Mouse (Mus musculus) adrenal gland (tissue): ENCODE results near the gene Tigd2.
"Not testable (repeated sequence)": the region's sequence is repeated elsewhere in the genome, so short reads cannot be mapped to it uniquely, and the experiment has no call there.

Experiments
- intact Hi-C: fragments of 180-260 bp; cut with DNase I; formaldehyde crosslinking; loops from one replicate; pipeline ENCODE4 v1.15.1; 2025
- long read RNA-seq, 2 experiments: library from polyadenylated mRNA; unstranded; transcript quantifications; one replicate each; pipeline ENCODE4 v2.0.0; 2020; ENCODE audit warnings: borderline replicate concordance in 1 of 2; ENCODE audit not compliant: insufficient replicate concordance in 1 of 2

Tigd2 gene
- long read RNA-seq, experiment 1, transcript Tigd2-201 (2 exons, 3,007 nt), result major isoform, 23 of 31 reads
- long read RNA-seq, experiment 1, partial matches to known transcripts, result 0 of 31 reads
- long read RNA-seq, experiment 1, other reads (novel, unspliced or antisense), result 8 of 31 reads
- long read RNA-seq, experiment 2, transcript Tigd2-201 (2 exons, 3,007 nt), result major isoform, 10 of 14 reads
- long read RNA-seq, experiment 2, partial matches to known transcripts, result 0 of 14 reads
- long read RNA-seq, experiment 2, other reads (novel, unspliced or antisense), result 4 of 14 reads

DNA sequence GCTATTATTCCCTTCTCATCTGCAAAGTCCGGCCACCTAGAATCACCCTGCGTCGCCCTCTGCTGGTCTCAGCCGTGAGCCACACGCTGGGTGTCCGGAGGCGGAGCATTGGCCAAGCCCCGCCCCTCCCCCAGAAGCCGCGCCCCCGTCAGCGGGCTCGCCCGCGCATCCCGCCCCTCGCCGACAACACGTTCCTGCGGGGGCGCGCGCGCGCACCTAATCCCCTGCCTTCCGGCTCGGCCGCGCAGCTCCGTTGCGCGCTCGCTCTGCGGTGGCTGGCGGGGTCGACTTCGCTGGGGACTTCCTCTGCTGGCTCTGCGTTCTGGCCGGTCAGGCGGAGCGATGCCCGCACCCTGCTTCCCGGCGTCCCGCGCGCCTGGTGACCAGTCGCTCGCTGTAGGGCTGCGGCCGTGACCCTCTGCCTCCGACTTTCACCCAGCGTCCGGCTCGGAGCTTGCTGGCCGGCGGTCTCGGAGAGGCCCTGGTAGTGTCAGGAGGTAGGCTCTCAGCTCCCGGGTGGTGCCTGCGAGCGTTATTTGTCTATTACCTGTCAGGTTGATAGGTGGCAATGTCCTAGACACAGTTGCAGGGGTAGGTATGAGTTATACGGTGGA lies at the start of gene Tigd2:
TSS of gene Tigd2 (plus strand) at position 186 of the 614 bp plus-strand sequence.
- intact Hi-C loops, result no loop called here

DNA sequence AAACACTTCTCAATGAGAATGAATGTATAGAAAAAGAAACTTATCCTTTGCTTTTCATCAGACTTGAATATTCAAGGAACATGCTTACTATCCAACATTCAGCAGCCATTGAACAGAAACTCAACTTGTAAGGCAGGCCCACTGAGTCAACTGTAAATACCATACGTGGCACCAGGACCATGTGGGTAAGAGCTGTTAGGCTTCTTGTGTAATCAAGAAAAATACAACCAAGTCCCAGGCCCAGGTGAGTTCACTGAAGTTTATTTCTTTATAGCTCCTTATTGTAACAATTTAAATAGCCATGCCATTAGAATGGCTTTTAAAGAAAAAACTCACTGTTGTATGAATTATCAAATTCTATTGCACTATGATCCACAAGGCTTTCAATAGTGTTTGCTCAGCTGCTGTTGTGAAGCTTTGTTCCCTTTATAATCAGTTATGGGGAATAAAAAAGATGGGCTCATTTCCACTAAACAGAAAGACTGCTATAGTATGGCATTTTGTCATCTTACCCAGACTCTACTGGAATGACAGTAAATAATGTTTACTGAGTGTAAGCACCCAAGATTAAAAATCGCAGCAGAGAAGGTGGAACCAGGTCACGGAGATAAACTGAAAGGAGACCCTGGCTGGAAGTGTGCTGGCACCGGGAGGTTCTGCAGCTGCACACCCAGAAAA lies 46.7 kb upstream of the Tigd2 start:
- intact Hi-C loops, result no loop called here

DNA sequence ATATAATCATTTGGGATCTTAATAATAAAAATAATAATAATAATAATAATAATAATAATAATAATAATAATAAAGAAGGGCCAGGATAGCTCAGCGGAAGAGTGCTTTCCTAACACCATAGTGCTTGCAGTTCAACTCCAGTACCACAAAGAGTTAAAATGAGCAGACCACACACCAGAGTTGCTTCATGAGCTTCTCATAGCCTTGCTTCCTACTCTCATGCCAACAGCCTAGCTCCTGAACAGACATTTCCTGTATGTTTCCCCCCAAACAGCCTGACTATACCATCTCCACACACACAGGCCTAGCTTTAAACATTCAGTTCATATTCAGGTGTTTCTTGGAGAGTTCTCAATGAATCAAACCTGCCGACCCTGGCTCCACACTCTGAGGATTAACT lies 45.8 kb upstream of the Tigd2 start:
- intact Hi-C loops, result no loop called here

DNA sequence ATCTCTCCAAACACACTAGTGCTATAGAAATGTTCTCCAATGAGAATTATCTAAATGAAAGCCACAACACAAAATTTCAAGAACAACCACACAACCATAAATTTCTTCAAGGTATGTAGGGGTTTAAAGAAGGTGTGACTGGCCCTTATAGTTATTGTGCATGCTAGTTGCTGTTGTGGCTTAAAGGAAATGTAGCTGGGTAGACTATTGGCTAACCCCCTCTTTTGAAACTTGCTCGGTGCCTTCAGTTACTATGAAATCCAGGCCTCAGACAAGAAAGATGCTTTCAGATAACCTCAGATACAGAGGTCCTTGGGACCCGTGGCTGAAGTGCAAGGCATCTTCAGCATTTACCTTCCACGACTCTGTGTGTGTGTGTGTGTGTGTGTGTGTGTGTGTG lies 45.3 kb upstream of the Tigd2 start:
- intact Hi-C loops, result no loop called here

DNA sequence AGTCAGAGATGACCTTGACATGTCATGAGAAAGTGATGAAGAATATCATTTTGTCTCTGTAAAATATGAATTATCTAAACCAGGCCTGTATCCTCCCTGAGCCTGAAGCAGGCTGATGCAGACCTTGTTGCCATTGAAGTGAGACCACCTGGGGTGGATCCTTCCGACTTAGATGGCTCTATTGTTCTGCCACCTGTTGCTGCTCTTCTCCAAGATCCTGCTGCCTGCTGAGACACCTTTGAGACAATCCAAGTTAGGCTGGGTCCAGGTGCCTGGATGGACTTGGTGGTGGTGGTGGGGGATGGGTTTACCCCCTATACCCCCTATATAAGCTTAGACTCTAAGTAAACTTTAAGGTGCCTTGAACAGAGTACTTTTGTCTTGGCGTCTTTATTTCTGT lies 39.7 kb upstream of the Tigd2 start:
- intact Hi-C loops, result no loop called here

DNA sequence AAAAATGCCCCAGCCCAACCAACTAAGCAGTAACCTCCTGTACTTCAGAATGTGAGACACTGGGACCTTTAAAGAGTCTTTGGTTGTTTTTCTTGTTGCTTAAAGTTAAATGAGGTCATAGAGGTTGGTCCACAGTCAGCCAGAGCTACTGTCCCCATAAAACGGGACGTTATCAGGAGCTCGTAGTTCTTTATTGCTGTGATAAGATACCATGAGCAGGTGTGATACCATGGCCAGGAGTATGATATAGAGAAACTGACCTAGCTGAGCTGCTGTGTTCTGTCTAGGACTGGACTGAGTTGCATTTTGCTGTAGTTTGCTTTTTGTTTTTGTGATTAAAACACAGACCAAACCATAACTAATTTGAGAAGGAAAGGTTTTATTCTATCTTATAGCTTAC lies 37.4 kb upstream of the Tigd2 start:
- intact Hi-C loops, result no loop called here

DNA sequence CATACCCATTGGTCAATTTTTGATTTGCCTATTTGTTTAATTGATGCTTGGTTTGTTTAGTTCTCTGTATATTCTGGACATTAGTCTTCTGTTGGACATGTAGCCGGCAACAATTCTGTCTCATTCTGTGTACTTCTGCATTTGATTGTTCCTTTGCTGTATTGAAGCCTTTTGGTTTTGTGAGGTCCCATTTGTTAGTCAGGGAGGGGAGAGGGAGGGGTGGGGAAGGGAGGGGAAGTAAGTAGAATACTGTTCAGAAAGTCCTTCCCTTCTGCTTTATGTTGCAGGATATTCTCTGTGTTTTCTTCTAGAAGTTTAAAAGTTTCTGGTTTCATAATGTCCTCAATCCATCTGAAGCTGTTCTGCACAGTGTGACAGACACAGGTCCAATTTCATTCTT lies 34.7 kb upstream of the Tigd2 start:
- intact Hi-C loops, result no loop called here

DNA sequence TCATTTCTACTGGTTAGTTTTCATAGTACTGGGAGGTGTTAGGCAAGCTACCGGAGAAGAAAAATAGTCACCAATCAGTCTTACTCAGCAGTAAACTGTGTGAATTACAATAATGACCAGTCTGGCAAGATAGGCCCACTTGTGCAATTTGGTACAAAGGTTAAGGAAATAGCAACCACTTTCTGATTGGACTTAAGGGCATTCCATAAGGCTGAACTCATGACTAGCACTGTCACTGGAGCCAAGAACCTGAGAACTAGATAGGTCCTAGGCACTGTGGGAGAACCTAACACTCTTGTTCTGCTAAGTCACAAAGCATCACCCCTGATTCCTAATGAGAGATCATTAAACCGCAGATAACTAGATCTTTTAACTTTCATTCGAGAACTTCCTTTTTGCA lies 30.6 kb upstream of the Tigd2 start:
- intact Hi-C loops, result loop anchor here (5.0 kb wide), 1 partner anchor 571 kb away; no protein-coding TSS in a partner anchor

DNA sequence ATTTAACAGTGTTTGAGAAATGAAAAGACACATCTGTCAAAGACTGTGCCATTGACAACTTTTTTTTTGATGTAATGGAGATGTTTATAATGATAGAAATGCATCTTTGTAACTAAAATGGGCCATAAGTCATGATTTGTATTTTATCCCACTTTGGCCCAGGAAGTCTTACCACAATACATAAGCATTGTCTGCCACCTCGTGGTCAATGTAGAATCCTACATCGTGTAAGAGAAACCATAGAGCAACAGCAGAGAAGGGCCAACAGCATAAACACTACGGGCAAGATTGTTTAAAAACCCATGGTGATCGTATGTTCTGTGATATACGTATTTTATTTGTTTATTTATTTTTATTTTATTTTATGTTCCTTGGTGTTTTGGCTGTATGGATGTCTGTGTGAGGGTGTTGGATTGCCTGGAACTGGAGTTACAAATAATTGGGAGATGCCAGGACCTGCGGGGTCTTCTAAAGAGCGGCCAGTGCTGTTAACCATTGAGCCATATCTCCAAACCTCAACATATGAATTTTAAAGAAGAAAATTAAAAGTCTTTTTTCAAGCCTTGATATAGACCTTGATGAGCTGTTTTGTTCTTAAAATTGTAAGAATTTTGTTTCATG lies 28.2 kb upstream of the Tigd2 start:
- intact Hi-C loops, result loop anchor here (2.0 to 10.0 kb wide), 4 partner anchors 160 to 406 kb away; no protein-coding TSS in a partner anchor

DNA sequence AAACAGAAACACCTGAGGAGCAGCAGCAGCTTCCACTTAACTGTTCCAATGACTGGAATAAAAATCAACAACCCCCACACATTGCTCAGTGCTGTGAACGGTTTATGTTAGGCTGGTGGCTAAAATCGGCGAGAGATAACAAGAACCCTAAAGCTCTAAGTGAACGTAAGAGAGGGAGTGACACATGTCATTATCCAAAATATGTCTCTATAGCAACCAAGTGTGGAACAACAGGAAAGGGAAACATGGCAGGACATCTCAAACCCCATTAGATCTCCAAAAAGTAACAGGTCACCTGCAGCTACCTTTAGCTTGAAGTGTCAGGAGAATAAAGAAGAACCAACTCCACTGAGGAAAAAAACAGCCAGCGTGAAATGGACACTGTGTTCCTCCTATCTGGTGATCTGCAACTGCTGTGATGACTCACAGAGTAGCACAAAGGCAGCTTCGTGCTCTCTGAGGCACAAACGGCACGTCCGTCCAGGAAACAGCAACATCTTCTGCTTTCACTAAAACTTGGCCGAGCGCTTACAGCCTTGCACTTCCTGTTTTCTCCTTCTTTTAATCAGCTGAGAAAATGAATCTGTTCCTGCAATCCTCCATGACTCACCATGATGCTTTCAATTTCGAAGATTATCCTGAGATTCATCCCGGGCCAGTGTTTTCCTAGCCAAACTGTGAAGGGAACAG lies 23.5 kb upstream of the Tigd2 start:
- intact Hi-C loops, result loop anchor here (10.0 kb wide), 2 partner anchors 330 to 410 kb away; no protein-coding TSS in a partner anchor

DNA sequence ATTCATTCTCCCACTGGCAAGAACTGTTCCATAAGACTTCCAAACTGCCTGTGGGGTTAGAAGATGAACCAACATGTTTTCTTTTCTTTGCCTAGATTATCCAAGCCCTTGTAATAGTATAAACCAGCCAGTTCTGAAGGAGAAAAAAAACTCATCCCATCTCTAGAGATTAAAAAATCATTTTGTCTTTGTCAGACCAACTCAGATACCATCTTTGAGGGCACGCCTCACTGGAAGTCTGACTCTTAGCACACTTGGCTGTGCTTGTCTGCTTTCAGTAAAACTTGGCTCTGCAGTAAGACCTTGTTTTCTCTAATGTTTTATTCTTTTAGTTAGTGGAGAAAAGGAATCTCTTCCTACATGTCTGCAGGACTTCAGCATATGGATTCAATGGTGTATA lies 18.7 kb upstream of the Tigd2 start:
- intact Hi-C loops, result no loop called here

DNA sequence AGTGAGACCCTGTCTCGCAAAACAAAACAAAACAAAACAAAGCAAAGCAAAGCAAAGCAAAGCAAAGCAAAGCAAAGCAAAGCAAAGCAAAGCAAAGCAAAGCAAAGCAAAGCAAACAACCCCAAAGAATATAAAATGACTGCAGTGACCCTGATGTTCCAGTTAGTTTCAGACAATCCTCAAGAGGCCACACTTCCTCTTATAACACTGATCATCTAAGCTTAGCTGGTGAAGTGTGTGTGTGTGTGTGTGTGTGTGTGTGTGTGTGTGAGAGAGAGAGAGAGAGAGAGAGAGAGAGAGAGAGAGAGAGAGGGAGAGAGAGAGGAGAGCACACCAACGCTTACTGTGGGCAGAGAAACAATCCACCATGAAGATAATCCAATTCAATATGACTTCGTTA lies 14.2 kb upstream of the Tigd2 start:
- intact Hi-C loops, result not testable (repeated sequence)

DNA sequence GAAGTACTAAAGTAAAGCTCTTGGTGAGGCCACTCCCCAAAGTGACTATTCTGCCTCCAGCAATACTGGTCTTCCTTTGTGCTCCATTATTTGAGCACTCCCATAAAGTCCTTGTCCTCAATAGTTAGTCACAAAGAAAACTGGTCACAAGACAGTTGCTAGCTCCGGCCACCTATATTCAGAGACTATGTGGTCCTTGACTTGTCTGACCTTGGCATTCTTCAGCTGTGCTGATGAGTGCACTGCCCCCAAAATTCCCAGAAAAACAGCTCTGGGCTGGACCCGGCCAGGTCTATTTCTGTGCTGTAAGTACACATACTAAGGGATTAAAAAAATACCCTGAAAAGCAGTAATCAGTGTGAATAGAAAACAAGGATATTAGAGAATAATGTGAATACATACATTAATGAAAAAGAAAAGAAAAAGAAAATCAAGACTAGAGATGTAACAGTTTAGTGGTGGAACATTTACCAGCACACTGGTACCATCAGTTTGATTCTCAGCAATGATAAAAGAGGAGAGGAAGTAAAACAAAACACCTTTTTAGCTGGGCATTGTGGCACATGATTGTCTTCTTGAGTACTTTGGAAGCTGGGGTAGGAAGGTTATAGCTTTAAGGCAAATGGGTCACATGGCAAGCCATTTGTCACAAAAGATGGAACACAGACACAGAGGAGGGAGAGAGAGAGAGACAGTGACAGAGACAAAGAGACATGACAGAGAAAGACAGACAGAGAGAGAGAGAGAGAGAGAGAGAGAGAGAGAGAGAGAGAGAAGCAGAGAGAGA lies 12.6 kb upstream of the Tigd2 start:
- intact Hi-C loops, result no loop called here

DNA sequence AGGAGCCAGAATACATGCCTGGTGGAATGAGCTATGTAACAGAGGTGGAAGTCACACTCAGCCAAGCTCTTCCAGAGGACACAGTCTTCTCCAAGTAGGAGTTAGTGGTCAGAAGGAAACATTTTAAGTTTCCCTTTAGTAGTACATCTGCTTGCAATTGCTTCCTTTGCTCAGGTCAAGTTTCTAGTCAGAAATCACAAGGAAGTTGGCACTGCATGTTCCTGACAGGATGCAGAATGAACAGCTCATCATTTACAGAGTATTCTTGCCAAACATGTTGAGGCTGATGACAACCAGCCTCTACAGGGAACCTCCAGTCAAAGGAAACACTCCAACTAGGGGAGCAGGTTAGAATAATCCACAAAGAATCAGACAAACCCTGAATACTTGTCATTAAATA lies 11.9 kb upstream of the Tigd2 start:
- intact Hi-C loops, result no loop called here

DNA sequence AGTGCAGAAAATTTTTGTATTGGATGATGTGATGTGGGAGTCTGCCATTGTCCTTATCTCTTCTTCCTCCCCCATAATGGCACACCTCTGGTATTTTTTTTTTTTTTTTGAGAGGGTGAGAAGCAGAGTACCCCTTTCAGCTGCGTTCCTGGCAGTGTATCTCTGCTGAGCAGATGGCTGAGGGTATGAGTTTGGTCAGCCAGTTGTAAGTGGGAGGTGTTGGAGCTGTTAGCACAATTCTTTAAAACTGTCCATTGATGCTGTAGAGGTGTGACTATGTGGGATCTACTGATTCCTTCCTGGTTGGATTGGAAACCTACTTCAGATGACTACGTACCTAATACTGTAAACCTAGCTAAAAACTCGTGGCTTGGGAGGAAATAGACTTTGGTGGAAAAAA lies 10.3 kb upstream of the Tigd2 start:
- intact Hi-C loops, result no loop called here

DNA sequence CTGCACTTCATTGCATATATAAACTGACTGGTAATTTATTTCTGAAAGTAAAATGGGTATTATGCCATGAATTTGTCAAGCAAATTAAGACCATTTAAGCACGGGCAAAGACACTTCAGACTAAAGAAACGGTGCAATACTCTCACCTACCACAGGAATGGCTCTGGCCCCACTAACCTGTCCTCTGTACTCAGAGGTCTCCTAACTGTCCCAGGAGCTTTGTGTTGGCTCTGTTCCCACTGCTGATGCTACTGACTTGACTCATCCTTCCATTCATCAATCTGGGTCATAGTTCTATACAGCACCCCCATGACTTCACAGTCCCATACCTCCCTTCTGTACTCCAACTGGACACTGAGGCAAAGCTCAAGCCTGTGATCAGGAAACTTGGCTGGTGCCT lies 9.6 kb upstream of the Tigd2 start:
- intact Hi-C loops, result no loop called here

DNA sequence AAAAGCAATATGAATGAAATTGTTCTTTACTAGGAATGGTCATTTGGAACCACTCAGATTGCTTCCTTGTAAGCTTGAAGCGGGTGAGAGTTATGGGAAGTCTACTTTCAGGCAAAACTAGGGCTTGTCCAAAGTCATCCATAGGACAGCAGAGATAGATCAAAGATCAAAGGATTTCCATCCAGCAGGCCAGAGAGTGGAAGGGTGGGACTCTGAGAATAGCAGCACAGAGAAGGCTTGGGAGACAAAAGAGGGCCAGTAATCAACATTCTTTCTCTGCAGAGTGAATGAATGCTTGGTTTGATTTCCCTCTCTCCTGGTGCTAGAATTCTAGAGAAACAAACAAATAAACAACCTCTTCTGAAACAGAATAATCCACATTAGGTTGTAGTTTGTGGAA lies 1.1 kb upstream of the Tigd2 start:
- intact Hi-C loops, result no loop called here

DNA sequence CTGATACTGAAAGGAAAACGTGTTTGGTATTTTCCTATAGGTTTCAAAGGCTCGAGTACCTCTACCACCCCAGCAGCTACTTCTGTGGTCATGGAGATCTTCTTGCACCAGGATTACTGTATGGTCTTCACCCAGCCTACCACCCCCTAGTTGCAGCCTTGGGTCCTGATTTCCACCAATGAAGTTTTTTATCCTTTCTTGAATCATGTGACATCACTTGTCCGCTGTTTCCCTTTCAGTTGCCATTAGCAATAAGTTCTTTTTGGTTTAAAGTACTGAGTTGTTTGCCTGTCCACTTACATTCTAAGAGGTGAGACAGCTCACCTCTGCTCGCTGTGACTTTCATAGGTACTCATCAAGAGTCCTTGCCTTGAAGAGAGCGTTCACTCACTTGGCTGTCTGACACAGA lies 633 bp downstream of the Tigd2 start:
- intact Hi-C loops, result no loop called here

DNA sequence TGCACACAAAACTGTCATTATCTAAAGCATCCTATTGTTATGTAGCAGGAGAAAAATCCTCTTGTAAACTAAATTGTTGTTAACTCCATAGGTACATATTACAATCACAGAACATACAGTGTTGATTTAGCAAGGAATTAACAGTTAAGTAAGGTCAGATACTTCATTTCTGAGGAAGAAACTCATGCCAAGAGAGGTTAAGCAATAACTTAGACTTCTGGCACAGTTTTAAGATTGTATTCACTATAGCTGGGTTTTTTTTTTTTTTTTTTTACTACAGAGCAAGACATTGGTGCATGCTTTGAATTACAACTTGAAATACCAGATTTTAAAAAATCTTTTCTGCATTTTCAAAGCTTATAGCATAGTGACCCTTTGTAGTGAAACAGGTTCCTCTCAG lies 24.5 kb downstream of the Tigd2 start:
- intact Hi-C loops, result no loop called here

DNA sequence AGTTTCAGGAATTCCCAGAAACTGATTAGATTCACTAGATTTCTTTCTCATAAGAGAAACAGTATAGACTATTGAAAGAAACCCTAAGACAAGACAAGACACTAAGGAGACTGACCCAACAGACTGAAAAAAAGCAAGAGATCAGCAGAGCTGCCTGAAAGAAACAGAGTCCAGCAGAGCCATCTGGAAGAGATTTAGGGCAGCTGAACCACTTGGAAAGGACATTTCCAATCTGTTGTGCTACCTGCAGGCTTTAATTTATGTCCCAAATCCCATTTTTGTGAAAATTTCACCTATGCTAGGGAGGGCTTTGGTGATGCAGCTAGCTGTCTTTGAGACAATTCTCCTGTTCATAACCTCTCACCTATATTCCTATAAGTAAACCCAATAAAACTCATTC lies 25.0 kb downstream of the Tigd2 start:
- intact Hi-C loops, result no loop called here

DNA sequence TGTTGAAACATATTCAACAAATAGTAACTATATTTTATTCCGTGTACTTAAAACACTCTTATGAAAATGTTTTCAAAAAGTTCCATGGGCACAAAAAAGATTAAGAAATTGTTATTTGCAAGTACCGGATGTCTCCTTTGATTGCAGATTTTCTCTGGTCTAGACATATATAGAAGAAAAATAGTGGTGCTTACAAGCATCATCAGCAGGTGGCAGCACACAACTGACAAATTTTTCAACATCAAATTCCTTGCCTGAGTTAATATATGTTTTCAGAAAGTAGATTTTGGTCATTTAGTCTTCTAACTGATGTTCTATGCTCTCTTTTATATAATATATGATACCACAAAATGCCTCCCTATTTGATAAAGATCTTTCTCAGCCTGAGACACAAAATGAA lies 41.0 kb downstream of the Tigd2 start:
- intact Hi-C loops, result loop anchor here (2.0 kb wide), 1 partner anchor 235 kb away; no protein-coding TSS in a partner anchor
